Mouse (Mus musculus) layer of hippocampus, adult 2 months (tissue): ENCODE results near the gene Pth2. TPM values are rescaled to one million over a fixed set of nuclear protein-coding genes. Genes with fewer than 3 reads are reported as not detected.
A peak's percentile ranks its signal among the peaks of the same experiment; 100 is the strongest.

Source experiments
- DNase-seq, 2 experiments: peaks; one replicate each; pipeline ENCODE4 v3.0.0; 2022; ENCODE audit warnings: low spot score in 2 of 2
- H3K27ac ChIP-seq: fragments of 200-600 bp; 2 replicates; pipeline ENCODE4 v1.8.1; 2022
- H3K4me3 ChIP-seq: fragments of 200-600 bp; 2 replicates; pipeline ENCODE4 v1.8.1; 2022; ENCODE audit warnings: mild to moderate bottlenecking
- CTCF ChIP-seq: fragments of 200-600 bp; conservative IDR thresholded peaks from 2 replicates; pipeline ENCODE4 v1.8.1; 2022; ENCODE audit warnings: antibody characterized with exemption, mild to moderate bottlenecking, moderate library complexity
- total RNA-seq, 2 experiments: library from RNA; stranded (reverse); gene quantifications; 2 replicates each; pipeline ENCODE4 v1.2.3; 2021

Gene Pth2
- total RNA-seq, 2 experiments from 2014 or later = not detected

GRCm38 (mm10) chr7:45156206-45156605 is 24.6 kb upstream of the Pth2 start:
- Histone ChIP-seq H3K4me3 (no peak overlapping the region), H3K27ac (no peak overlapping the region)
- no peak for TF ChIP-seq CTCF
- DNase-seq = no peak

GRCm38 (mm10) chr7:45157459-45157858 is 23.3 kb upstream of the Pth2 start:
- peak overlapping the region; percentile 49; the same call in 1 of the 2 replicates for H3K27ac ChIP-seq
- TF ChIP-seq CTCF = no peak
- no peak for DNase-seq
- no peak overlapping the region for H3K4me3 ChIP-seq

GRCm38 (mm10) chr7:45158991-45159390 is 21.8 kb upstream of the Pth2 start:
- Histone ChIP-seq H3K4me3 (no peak overlapping the region), H3K27ac (no peak overlapping the region)
- TF ChIP-seq CTCF = no peak
- DNase-seq = no peak

GRCm38 (mm10) chr7:45160316-45160800 is 20.4 kb upstream of the Pth2 start:
- DNase-seq = no peak
- TF ChIP-seq CTCF = no peak
- 0 out of 2 replicates have a peak overlapping the region, but pooled peaks have one; percentile 43 for H3K27ac ChIP-seq
- no peak overlapping the region for H3K4me3 ChIP-seq

- Histone ChIP-seq H3K27ac (peak overlapping the region; percentile 43; the same call in 1 of the 2 replicates), H3K4me3 (no peak overlapping the region)
- no peak for DNase-seq
- TF ChIP-seq CTCF = no peak
These were observed 19.9 kb upstream of the Pth2 start for GRCm38 (mm10) chr7:45160866-45161265.

GRCm38 (mm10) chr7:45161612-45162473 is 19.0 kb upstream of the Pth2 start:
- TF ChIP-seq CTCF = peak; percentile 85
- H3K27ac ChIP-seq = peak overlapping the region; percentile 94
- H3K4me3 ChIP-seq = peak overlapping the region; percentile 50
- DNase-seq = peak; percentile 95 to 97

- Histone ChIP-seq H3K4me3 (peak overlapping the region; percentile 50), H3K27ac (peak overlapping the region; percentile 94)
- peak in 1 of 2 experiments; percentile 69 for DNase-seq
- no peak for TF ChIP-seq CTCF
These were observed 18.2 kb upstream of the Pth2 start for GRCm38 (mm10) chr7:45162551-45162950.

GRCm38 (mm10) chr7:45162996-45163615 is 17.7 kb upstream of the Pth2 start:
- no peak for TF ChIP-seq CTCF
- DNase-seq = no peak
- Histone ChIP-seq H3K4me3 (peak overlapping the region; percentile 62), H3K27ac (peak overlapping the region; percentile 94)

- peak in 1 of 2 experiments; percentile 67 for DNase-seq
- Histone ChIP-seq H3K4me3 (peak within 1 kb of the TSS; percentile 62), H3K27ac (peak within 1 kb of the TSS; percentile 94)
- TF ChIP-seq CTCF = no peak
These were observed 16.9 kb upstream of the Pth2 start, which contains the start of gene Slc17a7 for GRCm38 (mm10) chr7:45163735-45164490. TSS of gene Slc17a7 (plus strand) at chr7:45163949.

GRCm38 (mm10) chr7:45164833-45165232 is 16.0 kb upstream of the Pth2 start:
- H3K27ac ChIP-seq = peak overlapping the region; percentile 94
- DNase-seq = no peak
- TF ChIP-seq CTCF = no peak
- peak overlapping the region; percentile 62 for H3K4me3 ChIP-seq

GRCm38 (mm10) chr7:45165701-45166100 is 15.1 kb upstream of the Pth2 start:
- no peak for TF ChIP-seq CTCF
- peak overlapping the region; percentile 62 for H3K4me3 ChIP-seq
- peak overlapping the region; percentile 94 for H3K27ac ChIP-seq
- no peak for DNase-seq

- no peak for TF ChIP-seq CTCF
- DNase-seq = peak; percentile 72 to 75
- Histone ChIP-seq H3K27ac (peak overlapping the region; percentile 94), H3K4me3 (peak overlapping the region; percentile 62)
These were observed 13.8 kb upstream of the Pth2 start for GRCm38 (mm10) chr7:45166950-45167401.
